Mouse (Mus musculus) left cerebral cortex, postnatal 14 days (tissue): ENCODE results near the gene Chrnd. TPM values are rescaled to one million over a fixed set of nuclear protein-coding genes. Genes with fewer than 3 reads are reported as not detected.

ENCODE experiments used
- DNase-seq, 2 experiments: peaks; one replicate each; pipeline ENCODE4 v3.0.0; 2021 to 2022; ENCODE audit warnings: low spot score in 2 of 2, mixed read lengths in 1 of 2
- intact Hi-C: fragments of 180-260 bp; cut with DNase I; formaldehyde crosslinking; loops from one replicate; pipeline ENCODE4 v1.15.1; 2025
- long read RNA-seq, 2 experiments: library from polyadenylated mRNA; stranded (forward); transcript quantifications; one replicate each; pipeline ENCODE4 v2.0.0; 2021
- total RNA-seq, 2 experiments: library from RNA; stranded (reverse); gene quantifications; 2 replicates each; pipeline ENCODE4 v1.2.3; 2021

The Chrnd gene
- not detected for total RNA-seq
- long read RNA-seq, experiment 1 = 0 reads
- long read RNA-seq, experiment 2 = 0 reads

DNA sequence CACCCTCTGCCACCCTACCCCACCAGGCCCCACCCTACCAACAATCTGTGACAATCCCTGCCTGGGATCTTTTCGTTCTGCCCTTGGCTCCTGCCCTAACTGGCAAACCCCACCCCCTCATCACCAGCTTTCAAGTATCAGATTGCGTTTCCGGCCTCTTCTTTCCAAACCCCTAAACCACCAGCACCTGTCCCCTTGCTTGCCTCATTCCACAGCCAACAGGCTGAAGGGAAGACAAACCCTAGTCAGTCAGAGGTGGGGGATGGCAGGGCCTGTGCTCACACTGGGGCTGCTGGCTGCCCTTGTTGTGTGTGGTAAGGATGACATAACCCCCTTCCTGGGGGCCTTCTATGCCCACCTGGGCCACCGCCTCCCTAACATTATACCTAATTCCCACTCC lies at the start of gene Chrnd:
Chrnd (plus strand) TSS at position 179 of the 400 bp plus-strand sequence.
- intact Hi-C loops = no loop called here

DNA sequence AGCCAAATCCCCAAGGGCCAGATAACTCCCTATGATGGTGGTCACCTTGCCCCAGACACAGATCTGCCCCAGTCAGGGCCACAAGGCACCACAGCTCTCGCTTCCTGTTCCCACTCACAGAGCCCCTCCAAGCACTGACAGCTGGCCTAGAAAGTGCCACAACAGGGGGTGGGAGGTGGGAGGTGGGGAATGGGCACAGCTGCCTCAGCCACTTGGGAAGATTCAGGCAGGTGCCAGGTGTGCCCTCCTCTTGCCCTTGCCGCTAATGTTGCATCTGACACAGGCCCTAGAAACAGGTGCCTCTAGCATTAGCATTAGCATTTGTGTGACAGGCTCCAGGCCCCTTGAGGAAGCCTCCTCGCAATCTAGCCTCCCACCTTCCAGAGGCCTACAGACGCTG lies 48.9 kb upstream of the Chrnd start:
- no peak for DNase-seq
- intact Hi-C loops = no loop called here

More for the DNA sequence above, at the start of gene Chrnd:
- no peak for DNase-seq

DNA sequence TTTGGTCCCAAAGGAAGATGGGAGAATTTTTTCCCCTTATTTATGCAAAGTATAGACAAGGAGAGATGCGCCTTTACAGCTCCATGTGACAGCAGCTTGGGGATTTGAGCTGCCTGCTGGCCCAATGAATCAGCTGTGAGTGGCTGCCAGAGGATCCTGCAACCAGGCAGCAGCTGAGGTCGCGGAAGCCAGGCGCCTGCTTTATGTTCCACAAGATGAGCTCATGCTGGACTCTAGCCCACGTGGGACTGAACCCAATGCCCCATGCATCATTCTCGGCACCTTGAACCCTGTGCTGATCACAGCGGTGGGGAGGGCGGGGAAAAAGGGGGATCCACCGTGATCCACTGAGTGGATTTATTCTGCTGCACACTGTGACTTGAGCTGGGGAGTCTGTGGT lies 48.0 kb upstream of the Chrnd start:
- intact Hi-C loops = no loop called here
- DNase-seq = no peak

DNA sequence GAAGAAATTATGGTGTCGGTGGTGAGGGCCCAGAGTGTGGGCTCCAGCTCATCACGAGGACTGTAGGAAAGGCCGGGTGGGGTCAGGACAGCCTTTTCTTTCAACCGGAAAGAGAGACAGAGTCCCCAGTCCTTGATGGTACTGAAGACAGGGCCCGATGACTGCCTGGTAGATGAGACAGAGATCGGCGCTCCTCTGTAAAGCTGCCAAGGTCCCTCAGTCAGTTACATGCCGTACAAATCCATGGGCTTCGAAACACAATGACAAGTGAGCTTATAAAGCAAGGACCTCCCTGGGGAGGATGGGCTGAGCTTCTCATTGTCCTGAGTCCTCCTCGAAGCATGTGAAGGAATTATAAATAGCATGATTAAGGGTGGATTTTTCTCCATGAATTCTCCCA lies 47.3 kb upstream of the Chrnd start:
- intact Hi-C loops = no loop called here
- no peak for DNase-seq

DNA sequence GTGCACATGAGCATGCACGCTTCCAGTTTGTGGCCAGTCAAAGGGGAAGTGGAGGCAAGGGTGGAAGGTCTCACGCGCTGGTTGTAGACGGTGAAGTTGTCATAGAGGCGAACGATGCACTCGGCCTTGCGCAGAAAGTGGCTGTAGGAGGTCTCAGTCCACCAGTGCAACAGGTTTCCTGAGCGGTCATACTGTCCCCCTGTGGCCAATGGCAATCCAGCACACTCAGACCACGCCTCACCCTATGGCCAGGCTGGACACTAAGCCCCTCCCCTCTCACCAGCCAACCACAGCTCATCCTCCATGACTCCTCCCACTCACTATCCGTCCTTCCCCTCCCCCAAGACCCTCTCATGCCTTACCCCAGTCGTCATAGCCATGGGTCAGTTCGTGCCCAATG lies 41.0 kb upstream of the Chrnd start:
- DNase-seq = no peak
- intact Hi-C loops = no loop called here

- DNase-seq = no peak
- intact Hi-C loops = no loop called here
These were observed 39.1 kb upstream of the Chrnd start for GRCm38 (mm10) chr1:87151286-87151685.

- intact Hi-C loops = no loop called here
- no peak for DNase-seq
These were observed 36.5 kb upstream of the Chrnd start for GRCm38 (mm10) chr1:87153776-87154500.

GRCm38 (mm10) chr1:87154501-87155120 lies 35.8 kb upstream of the Chrnd start:
- DNase-seq = no peak
- intact Hi-C loops = no loop called here

DNA sequence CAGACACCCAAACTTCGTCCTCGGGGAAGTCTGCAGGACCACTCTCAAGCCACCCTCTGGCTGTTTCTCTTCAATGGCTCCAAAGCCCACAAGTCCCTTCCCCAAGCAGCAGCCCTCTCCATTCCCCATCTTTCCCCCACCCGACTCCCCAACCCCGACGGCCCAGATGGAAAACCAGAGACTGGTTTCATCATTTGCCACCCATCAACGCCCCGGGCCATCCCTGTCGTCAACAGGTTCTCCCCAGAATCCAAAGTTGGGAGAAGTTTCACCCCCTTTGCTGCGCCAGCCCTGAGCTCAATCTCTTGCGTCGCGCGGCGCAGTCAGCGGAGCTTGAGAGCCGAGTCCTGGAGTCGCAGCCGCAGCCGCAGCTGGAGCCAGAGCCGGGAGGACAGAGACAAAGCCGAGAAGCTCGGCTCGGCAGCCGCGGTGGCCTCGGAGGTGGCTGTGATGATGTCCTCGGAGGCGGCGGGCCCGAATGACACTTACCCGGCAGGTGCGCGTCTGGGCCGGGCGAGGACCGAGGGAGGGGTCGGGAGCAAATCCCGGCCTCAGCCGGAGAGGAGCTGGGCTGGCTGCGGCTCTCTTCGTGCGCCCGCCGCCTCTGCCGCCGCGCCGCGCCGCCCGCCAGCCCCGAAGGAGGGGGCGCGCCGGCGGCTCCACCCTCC lies 34.7 kb upstream of the Chrnd start:
- intact Hi-C loops = no loop called here

GRCm38 (mm10) chr1:87156199-87156587 lies 34.2 kb upstream of the Chrnd start, which contains the start of gene Ecel1:
Ecel1 (minus strand) TSS chr1:87156521.
- no peak for DNase-seq
- intact Hi-C loops = no loop called here

More for the DNA sequence above, 34.7 kb upstream of the Chrnd start:
- DNase-seq = no peak

DNA sequence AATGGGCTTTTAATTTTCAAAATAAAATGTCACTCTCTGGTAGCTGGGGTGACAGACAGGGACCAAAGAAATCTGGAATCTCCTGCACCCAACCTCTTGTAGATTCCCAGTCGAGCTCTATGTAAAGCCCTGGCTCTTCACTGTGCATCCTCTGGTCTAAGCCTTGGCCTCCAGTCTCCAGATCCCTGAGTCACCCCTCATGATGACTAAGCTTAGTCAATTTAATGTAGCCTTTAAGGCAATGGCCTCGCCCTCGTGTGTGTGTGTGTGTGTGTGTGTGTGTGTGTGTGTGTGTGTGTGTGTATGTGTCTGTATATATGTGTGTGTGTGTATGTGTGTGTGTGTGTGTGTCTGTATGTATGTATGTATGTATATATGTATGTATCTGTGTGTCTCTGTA lies 31.0 kb upstream of the Chrnd start:
- intact Hi-C loops = no loop called here
- DNase-seq = no peak

GRCm38 (mm10) chr1:87164164-87164795 lies 26.1 kb upstream of the Chrnd start:
- no peak for DNase-seq
- intact Hi-C loops = no loop called here

DNA sequence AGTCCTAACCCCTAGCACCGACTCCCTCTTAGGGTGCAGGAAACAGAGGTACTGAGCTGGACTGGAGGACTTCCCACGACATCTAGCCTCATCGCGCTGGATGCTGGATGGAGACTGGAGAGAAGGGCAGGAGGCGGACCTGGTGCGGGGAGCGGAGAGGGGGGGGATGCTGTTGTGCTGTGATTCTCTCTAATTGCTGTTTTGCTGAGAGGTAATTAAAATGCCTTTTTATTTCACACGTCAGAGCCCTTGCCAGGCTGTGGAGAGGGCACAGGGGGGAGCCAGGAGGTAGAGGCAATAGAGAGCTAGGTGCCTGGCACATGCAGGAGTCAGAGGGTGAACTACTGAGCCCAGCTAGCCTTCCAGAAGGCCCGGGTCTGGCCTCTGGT lies 25.6 kb upstream of the Chrnd start:
- intact Hi-C loops = no loop called here
- DNase-seq = no peak

GRCm38 (mm10) chr1:87170458-87170857 lies 19.9 kb upstream of the Chrnd start:
- DNase-seq = no peak
- intact Hi-C loops = no loop called here

GRCm38 (mm10) chr1:87171312-87171711 lies 19.1 kb upstream of the Chrnd start:
- intact Hi-C loops = no loop called here
- DNase-seq = no peak

- intact Hi-C loops = no loop called here
- no peak for DNase-seq
These were observed 18.1 kb upstream of the Chrnd start for GRCm38 (mm10) chr1:87172316-87172715.

DNA sequence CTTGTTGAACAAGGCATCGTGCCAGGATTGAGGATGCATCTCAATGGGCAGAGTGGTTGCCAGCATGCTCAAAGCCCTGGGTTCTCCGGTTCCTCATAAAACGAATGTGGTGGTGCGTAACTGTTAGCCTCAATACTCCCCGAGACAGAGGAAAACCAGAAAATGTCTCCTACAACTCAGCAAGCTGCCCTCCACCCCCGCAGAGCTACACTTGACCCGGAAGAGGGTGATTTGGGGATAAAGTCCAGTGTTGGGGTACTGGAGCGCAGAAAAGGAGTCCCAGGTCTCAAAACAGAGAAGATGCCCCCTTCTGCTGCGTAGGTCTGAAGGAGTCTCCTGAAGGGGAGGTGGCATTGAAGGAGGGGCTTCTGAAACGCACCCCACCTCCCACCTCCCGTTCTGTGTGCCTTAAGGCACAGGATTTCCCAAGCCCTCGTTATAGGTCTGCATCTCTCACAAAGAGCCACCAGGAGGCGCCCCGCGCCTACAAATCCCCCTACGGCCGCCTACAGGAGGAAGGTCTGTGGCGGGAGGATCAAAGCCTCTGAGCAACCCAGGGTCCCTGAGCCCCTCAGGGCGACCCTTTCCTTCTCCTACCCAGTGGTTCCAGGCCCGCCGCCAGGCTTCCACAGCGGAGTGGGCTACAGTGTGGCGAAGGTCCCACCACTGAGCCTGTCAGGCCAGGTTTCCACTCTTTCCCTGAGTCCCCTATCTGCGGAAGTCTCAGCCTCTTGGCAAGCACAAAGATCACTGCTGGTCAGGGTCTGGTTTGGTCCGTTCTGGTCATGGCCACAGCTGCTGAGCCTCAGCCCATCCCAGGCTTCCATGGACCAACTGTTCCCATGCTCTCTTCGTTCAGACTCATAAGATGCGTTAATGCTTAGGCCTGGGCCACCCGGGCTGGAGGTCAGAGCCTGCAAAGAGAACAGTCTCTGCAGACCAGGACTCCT lies 16.1 kb upstream of the Chrnd start:
- intact Hi-C loops = no loop called here
- peak; percentile 66 to 68 for DNase-seq

DNA sequence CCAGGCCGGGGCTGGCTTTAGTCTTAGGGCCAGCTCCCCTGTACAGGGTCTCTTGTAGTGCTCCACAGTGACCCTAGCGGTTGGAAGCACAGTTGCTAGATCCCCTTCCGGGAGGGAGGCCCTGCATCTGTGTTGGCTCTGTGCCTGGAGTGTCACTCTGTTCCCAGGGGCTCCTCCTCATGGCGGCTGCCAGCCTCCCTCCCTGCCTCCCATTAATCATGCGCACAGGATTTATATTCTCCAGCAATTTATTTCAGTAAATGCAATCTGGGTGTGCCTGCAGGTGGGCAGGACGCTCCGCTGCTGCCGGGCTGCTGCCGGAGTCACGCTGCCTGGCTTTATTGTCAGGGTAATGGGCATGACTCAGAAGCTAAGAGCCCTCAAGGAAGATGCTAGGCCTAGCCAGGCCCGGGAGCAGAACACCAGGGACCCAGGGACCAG lies 14.5 kb upstream of the Chrnd start:
- peak; percentile 67 to 71 for DNase-seq
- intact Hi-C loops = no loop called here

GRCm38 (mm10) chr1:87180896-87181295 lies 9.5 kb upstream of the Chrnd start:
- intact Hi-C loops = no loop called here
- no peak for DNase-seq
